Mouse (Mus musculus) left cerebral cortex, postnatal 14 days (tissue): Measurements from ENCODE around the gene Fbrs. TPM values are rescaled to one million over a fixed set of nuclear protein-coding genes. Genes with fewer than 3 reads are reported as not detected.
A peak's percentile ranks its signal among the peaks of the same experiment; 100 is the strongest.

Source experiments
- DNase-seq, 2 experiments: peaks; one replicate each; pipeline ENCODE4 v3.0.0; 2021 to 2022; ENCODE audit warnings: low spot score in 2 of 2, mixed read lengths in 1 of 2
- intact Hi-C: fragments of 180-260 bp; cut with DNase I; formaldehyde crosslinking; loops from one replicate; pipeline ENCODE4 v1.15.1; 2025
- microRNA-seq, 2 experiments: library from miRNA; unstranded; fragments of <30 nt; microRNA quantifications; one replicate each; pipeline ENCODE4 v1.2.0; 2022
- total RNA-seq, 2 experiments: library from RNA; stranded (reverse); gene quantifications; 2 replicates each; pipeline ENCODE4 v1.2.3; 2021

Fbrs gene
- total RNA-seq, 2 experiments from 2014 or later, result 52.9 to 66.0 TPM

GRCm38 (mm10) chr7:127511808-127512230, 32.8 kb downstream of the Fbrs start, which contains the start of gene Srcap:
Gene Srcap, plus strand, starts transcription at chr7:127511983.
- intact Hi-C loops, result no loop called here
- peak; percentile 96 to 98 for DNase-seq

- intact Hi-C loops, result no loop called here
- DNase-seq, result peak; percentile 87 to 91
Measured at GRCm38 (mm10) chr7:127512231-127513015, 33.4 kb downstream of the Fbrs start.

DNA sequence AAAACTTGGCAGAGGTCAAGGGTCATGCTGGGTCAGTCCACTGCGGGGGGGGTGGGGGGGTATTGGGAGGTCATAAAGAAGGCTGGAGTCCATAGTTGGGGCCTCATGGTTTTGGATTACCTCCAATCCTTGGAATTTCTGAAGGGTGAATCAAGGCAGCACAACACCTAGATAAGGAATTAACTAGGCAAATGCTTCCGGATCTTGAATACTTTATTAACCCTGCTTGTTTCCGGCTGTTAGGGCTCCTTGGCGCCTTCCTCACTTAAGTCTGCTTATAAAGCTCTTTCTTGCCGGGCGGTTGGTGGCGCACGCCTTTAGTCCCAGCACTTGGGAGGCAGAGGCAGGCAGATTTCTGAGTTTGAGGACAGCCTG, 34.0 kb downstream of the Fbrs start:
- intact Hi-C loops, result no loop called here
- DNase-seq, result no peak

- DNase-seq, result no peak
- intact Hi-C loops, result no loop called here
Measured at GRCm38 (mm10) chr7:127513781-127514180, 34.8 kb downstream of the Fbrs start.

DNA sequence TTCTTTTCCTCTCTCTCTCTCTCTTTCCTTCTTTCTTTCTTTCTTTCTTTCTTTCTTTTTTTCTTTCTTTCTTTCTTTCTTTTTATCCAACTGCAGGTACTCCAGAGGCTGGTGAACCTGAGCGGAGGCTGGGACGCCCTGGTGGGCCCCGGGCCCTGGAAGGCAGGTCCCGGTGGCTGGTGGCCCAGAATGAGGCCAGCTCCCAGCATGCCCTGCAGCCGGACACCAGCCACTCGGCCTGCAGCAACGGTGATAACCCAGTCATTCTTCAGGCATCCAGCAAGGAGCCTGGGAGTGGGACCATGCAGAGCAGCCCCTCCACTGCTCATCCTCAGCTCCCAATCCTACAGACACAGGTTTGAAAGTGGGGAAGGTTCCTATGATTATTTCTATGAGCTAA, 36.8 kb downstream of the Fbrs start:
- intact Hi-C loops, result loop anchor here (5.0 kb wide), 1 partner anchor 41 kb away; no protein-coding TSS in a partner anchor
- no peak for DNase-seq

DNA sequence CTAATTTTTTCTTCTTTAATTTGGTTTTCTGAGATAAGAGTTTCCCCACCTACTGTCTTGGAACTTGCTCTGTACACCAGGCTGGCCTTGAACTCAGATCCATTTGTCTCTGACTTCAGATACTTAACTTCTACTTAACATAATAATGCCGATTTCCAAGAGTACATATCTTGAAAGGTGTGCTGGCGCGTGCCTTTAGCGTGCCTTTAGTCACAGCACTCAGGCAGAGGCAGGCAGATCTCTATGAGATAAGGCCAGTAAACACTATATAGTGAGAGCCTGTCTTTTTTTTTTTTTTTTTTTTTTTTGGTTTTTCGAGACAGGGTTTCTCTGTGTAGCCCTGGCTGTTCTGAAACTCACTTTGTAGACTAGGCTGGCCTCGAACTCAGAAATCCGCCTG, 37.3 kb downstream of the Fbrs start:
- intact Hi-C loops, result loop anchor here (5.0 kb wide), 1 partner anchor 41 kb away; no protein-coding TSS in a partner anchor
- no peak for DNase-seq

GRCm38 (mm10) chr7:127519284-127519683, 40.3 kb downstream of the Fbrs start, which contains the start of gene Gm42715:
Gene Gm42715, plus strand, starts transcription at chr7:127519584.
- intact Hi-C loops, result loop anchor here (5.0 kb wide), 1 partner anchor 38 kb away; no protein-coding TSS in a partner anchor
- no peak for DNase-seq

Small RNAs within 50 kb of the gene (microRNA-seq; reads per million reads assigned to microRNA genes)
- gene Gm47278 (0 reads per million in 2 experiments), gene Mir7060 (0 to 0.34 reads per million in 2 experiments)

Other genes starting within 250 kb of the Fbrs start
- gene Zfp553, start 246.1 kb upstream of the Fbrs start, total RNA-seq, result 10 to 100 TPM; 17.7 to 19.2 TPM
- 1 to 10 TPM; 5.9 to 6.3 TPM for gene Sept1, start 246.1 kb upstream of the Fbrs start, total RNA-seq
- 10 to 100 TPM; 62.0 to 63.9 TPM for gene Zfp771, start 234.9 kb upstream of the Fbrs start, total RNA-seq
- 10 to 100 TPM; 32.1 to 38.3 TPM for gene Dctpp1, start 218.5 kb upstream of the Fbrs start, total RNA-seq
- gene Sephs2, start 205.1 kb upstream of the Fbrs start, total RNA-seq, result 10 to 100 TPM; 45.9 to 50.3 TPM
- under 1 TPM; 0.59 to 0.72 TPM for gene Itgal, start 182.9 kb upstream of the Fbrs start, total RNA-seq
- 10 to 100 TPM; 10.9 to 13.0 TPM for gene Zfp768, start 133.6 kb upstream of the Fbrs start, total RNA-seq
- 1 to 10 TPM; 5.4 to 7.8 TPM for gene Zfp747, start 103.1 kb upstream of the Fbrs start, total RNA-seq
- gene 9130019O22Rik, start 92.0 kb upstream of the Fbrs start, total RNA-seq, result 1 to 10 TPM; 2.7 to 2.8 TPM
- gene E430018J23Rik, start 85.6 kb upstream of the Fbrs start, total RNA-seq, result 1 to 10 TPM; 6.2 to 6.8 TPM
- 1 to 10 TPM; 2.9 to 4.1 TPM for gene Zfp764, start 72.4 kb upstream of the Fbrs start, total RNA-seq
- gene Zfp688, start 57.1 kb upstream of the Fbrs start, total RNA-seq, result 10 to 100 TPM; 11.4 to 11.7 TPM
- gene Zfp689, start 30.0 kb upstream of the Fbrs start, total RNA-seq, result 1 to 10 TPM; 5.4 to 7.9 TPM
- 10 to 100 TPM; 27.2 to 32.5 TPM for gene Prr14, start 19.6 kb upstream of the Fbrs start, total RNA-seq
- 100 to 1,000 TPM; 112 to 114 TPM for gene Srcap, start 32.8 kb downstream of the Fbrs start, total RNA-seq
- 10 to 100 TPM in 1 of 2 experiments, 1 to 10 TPM in 1; 10.0 to 14.0 TPM for gene Gm42715, start 40.4 kb downstream of the Fbrs start, total RNA-seq
- 1 to 10 TPM; 2.3 to 3.2 TPM for gene Tmem265, start 82.2 kb downstream of the Fbrs start, total RNA-seq
- gene Phkg2, start 94.1 kb downstream of the Fbrs start, total RNA-seq, result 10 to 100 TPM; 71.5 to 75.9 TPM
- gene Ccdc189, start 109.4 kb downstream of the Fbrs start, total RNA-seq, result 10 to 100 TPM in 1 of 2 experiments, 1 to 10 TPM in 1; 9.5 to 11.3 TPM
- gene Rnf40, start 109.6 kb downstream of the Fbrs start, total RNA-seq, result 10 to 100 TPM; 69.5 to 74.7 TPM
- gene Zfp629, start 136.6 kb downstream of the Fbrs start, total RNA-seq, result 10 to 100 TPM; 24.1 to 25.7 TPM
- gene Bcl7c, start 229.7 kb downstream of the Fbrs start, total RNA-seq, result 10 to 100 TPM; 37.8 to 45.7 TPM
- gene Ctf1, start 233.5 kb downstream of the Fbrs start, total RNA-seq, result 1 to 10 TPM; 2.3 to 2.7 TPM